Comparison of ENCODE assay signal across 9 mouse cellular contexts in genomic region chr17:45752678-45753077, GRCm38 (mm10). TPM values are rescaled to one million over a fixed set of nuclear protein-coding genes. Genes with fewer than 3 reads are reported as not detected.
DNase-seq lines count a peak whose midpoint lies in the region; ATAC-seq lines count a peak whose summit lies in the region.
"Had no signal": no experiment of that assay in that cellular context is flagged by ENCODE, and none has a peak within 500 bp of the region (broad histone marks: within the 10 kb centered on the region; RNA-seq: fewer than 3 reads in every experiment).

No protein-coding gene starts in this region.

- ATAC-seq in granulocyte monocyte progenitor cell, adult 5-6 weeks (replicated peaks; ENCODE audit: poor library complexity, severe bottlenecking) = peak; percentile 88
- ATAC-seq in megakaryocyte-erythroid progenitor cell, adult 5-6 weeks (replicated peaks; ENCODE audit: low FRiP score, low TSS enrichment, poor library complexity, severe bottlenecking) = no peak

- DNase-seq in gastrocnemius, postnatal 10 days = peak; percentile 54
- DNase-seq in gastrocnemius, postnatal 4 days (ENCODE audit: low spot score in 2 of 2) = no peak
- peak; percentile 70 for DNase-seq in A20 (ENCODE audit: low read depth, low spot score)
- DNase-seq in lung, postnatal 36 days = peak; percentile 60
- DNase-seq in right cerebral cortex, postnatal 36 days (ENCODE audit: low spot score in 2 of 2) = no peak
- no peak for DNase-seq in urinary bladder, adult 2 months (ENCODE audit: low spot score)

RNA-seq across cellular contexts. Expression of gene 1600014C23Rik, which starts 19.0 kb away (rescaled TPM):
- not detected for total RNA-seq in gastrocnemius, postnatal 10 days (2021)
- not detected for total RNA-seq in gastrocnemius, postnatal 4 days (2021)
- total RNA-seq in granulocyte monocyte progenitor cell, adult 5-6 weeks (2014; fragmentation: Nextera tagmentation) = not detected in 2 replicates
- total RNA-seq in granulocyte monocyte progenitor cell, adult 5-6 weeks (2017) = not detected in 2 replicates
- not detected in 2 replicates for total RNA-seq in megakaryocyte-erythroid progenitor cell, adult 5-6 weeks (2014; fragmentation: Nextera tagmentation)
- total RNA-seq in megakaryocyte-erythroid progenitor cell, adult 5-6 weeks (2017) = not detected in 2 replicates
- not detected in 2 replicates for polyA plus RNA-seq in urinary bladder, adult 2 months (2012; rRNA removed)
- polyA plus RNA-seq: large intestine, adult 2 months had no signal

Comparison
In these comparisons a context has a peak if more than half of its experiments do, and no peak if none do; other contexts are left out.
1. DNase-seq: peak in gastrocnemius, postnatal 10 days (single experiment), A20 (single experiment) and lung, postnatal 36 days (single experiment); none in gastrocnemius, postnatal 4 days (0 of 2), right cerebral cortex, postnatal 36 days (0 of 2) and urinary bladder, adult 2 months (single experiment).